Mouse (Mus musculus) small intestine, adult 2 months (tissue): ENCODE data around the gene Ltn1. TPM values are rescaled to one million over a fixed set of nuclear protein-coding genes. Genes with fewer than 3 reads are reported as not detected.

Experiments
- H3K27ac ChIP-seq: fragments of 200-500 bp; 2 replicates; pipeline ENCODE4 v1.5.1; 2012; ENCODE audit warnings: low read depth, low read length, control low read depth, inconsistent platforms; ENCODE audit not compliant: insufficient read depth
- H3K27me3 ChIP-seq: fragments of 200-500 bp; 2 replicates; pipeline ENCODE4 v1.6.1; 2012; ENCODE audit warnings: mild to moderate bottlenecking, moderate library complexity, low read length, inconsistent platforms; ENCODE audit not compliant: control insufficient read depth, insufficient read depth
- H3K36me3 ChIP-seq: fragments of 200-500 bp; 2 replicates; pipeline ENCODE4 v1.6.1; 2012; ENCODE audit warnings: mild to moderate bottlenecking, low read length, control low read depth, inconsistent platforms; ENCODE audit not compliant: control insufficient read depth, insufficient read depth
- H3K4me1 ChIP-seq: fragments of 200-500 bp; 2 replicates; pipeline ENCODE4 v1.6.1; 2012; ENCODE audit warnings: low read length, inconsistent platforms, mixed read lengths; ENCODE audit not compliant: control insufficient read depth, insufficient read depth, insufficient read length
- H3K4me3 ChIP-seq: fragments of 200-500 bp; 2 replicates; pipeline ENCODE4 v1.5.1; 2012; ENCODE audit warnings: low read depth, mild to moderate bottlenecking, control low read depth, inconsistent platforms, low read length, moderate library complexity
- CTCF ChIP-seq: fragments of 200-500 bp; IDR thresholded peaks from 2 replicates; pipeline ENCODE4 v1.5.1; 2012; ENCODE audit warnings: low read depth, mild to moderate bottlenecking, control low read depth, inconsistent platforms, low read length, moderate library complexity, mixed read lengths; ENCODE audit not compliant: insufficient replicate concordance, insufficient read length; ENCODE audit errors: extremely low read depth
- POLR2A ChIP-seq: fragments of 200-500 bp; IDR thresholded peaks from 2 replicates; pipeline ENCODE4 v1.6.1; 2012; ENCODE audit warnings: low read depth, mild to moderate bottlenecking, control low read depth, inconsistent platforms, low read length, moderate library complexity
- WGBS: fragments of 180-500 bp; shearing (Covaris S2); methylation state at CpG from one replicate; pipeline ENCODE4 v1.1.7; 2018; 5-methylcytosine and 5-hydroxymethylcytosine counted together
- polyA plus RNA-seq: library from polyadenylated mRNA; depleted of rRNA; stranded (reverse); fragments of >200 nt; gene quantifications from 2 replicates; pipeline ENCODE4 v1.2.3, GENCODE M21; 2012; rRNA removed

Ltn1 gene
- polyA plus RNA-seq, 1 experiment: 2.2 TPM

DNA sequence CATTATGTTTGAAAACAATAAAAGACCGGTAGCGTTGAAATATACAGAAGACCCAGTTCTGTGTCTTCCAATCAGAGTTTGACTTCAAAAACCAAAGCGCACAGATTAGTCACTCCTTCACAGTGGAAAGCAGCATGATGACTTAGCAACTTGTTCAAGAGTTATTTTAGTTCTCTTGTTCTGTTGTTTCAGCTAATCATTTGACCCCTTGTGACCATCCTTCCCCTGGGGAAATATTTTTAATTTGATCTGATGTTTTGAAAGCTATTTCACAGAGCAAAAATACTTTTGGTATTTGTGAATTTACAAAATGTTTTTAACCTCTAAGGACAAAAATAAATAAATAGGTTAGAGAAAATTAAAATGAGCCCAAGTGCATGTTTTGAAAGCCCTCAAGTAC, 97.7 kb downstream of the Ltn1 start:
- Histone ChIP-seq H3K4me3 (no peak overlapping the region), H3K36me3 (no peaks in the 10 kb centered on the region), H3K4me1 (no peaks in the 10 kb centered on the region), H3K27ac (no peak overlapping the region), H3K27me3 (no peaks in the 10 kb centered on the region)
- TF ChIP-seq CTCF (no peak), POLR2A (no peak)
- WGBS: 90% methylated on average over 3 of the region's 3 CpGs

DNA sequence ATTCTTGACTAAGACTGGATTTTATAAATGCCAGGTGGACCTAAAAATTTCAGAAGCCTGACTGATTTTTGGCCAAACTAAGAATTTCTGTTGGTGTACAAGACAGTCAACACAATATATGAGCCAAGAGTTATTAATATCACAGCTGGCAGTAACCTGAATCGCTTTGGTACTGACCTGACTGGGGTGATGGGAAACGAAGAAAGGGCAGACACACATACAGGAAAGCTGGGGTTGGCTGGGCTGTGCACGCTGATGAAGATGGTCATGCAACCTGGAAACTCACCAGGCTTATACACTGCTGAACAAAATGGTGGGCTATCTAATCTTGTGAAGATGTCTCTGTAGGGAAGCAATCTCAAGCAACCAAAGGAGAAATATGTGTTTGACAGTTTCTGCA, 102.4 kb downstream of the Ltn1 start:
- WGBS: 94% methylated on average over 3 of the region's 3 CpGs
- Histone ChIP-seq H3K4me1 (no peaks in the 10 kb centered on the region), H3K36me3 (no peaks in the 10 kb centered on the region), H3K4me3 (no peak overlapping the region), H3K27ac (no peak overlapping the region), H3K27me3 (no peaks in the 10 kb centered on the region)
- TF ChIP-seq CTCF (no peak), POLR2A (no peak)

Other genes starting within 250 kb of the Ltn1 start
- gene N6amt1, start 78.4 kb downstream of the Ltn1 start, polyA plus RNA-seq: 3.8 and 3.9 TPM in 2 replicates
- gene Rwdd2b, start 8.0 kb upstream of the Ltn1 start, polyA plus RNA-seq: 10.2 and 33.3 TPM in 2 replicates
- gene Usp16, start 22.1 kb upstream of the Ltn1 start, polyA plus RNA-seq: 5.4 and 10.0 TPM in 2 replicates
- 2.4 and 4.6 TPM in 2 replicates for gene Cct8, start 63.3 kb upstream of the Ltn1 start, polyA plus RNA-seq
- gene Map3k7cl, start 120.7 kb upstream of the Ltn1 start, polyA plus RNA-seq: 0.19 and 0.39 TPM in 2 replicates